Mouse (Mus musculus) liver, adult 2 months (tissue): ENCODE results near the gene BC034090. TPM values are rescaled to one million over a fixed set of nuclear protein-coding genes. Genes with fewer than 3 reads are reported as not detected.

ENCODE experiments used
- DNase-seq: peaks from one replicate; pipeline ENCODE4 v3.0.0-alpha.2; 2011; ENCODE audit warnings: low read depth, low spot score; ENCODE audit errors: extremely low read depth
- H3K27ac ChIP-seq: fragments of 200-500 bp; replicated peaks from 2 replicates; pipeline ENCODE4 v1.5.1; 2012; ENCODE audit warnings: low read depth, mild to moderate bottlenecking, control low read depth, inconsistent platforms, low read length; ENCODE audit not compliant: insufficient read depth
- H3K27me3 ChIP-seq: fragments of 200-500 bp; 2 replicates; pipeline ENCODE4 v1.6.1; 2012; ENCODE audit warnings: mild to moderate bottlenecking, moderate library complexity, low read length, inconsistent platforms; ENCODE audit not compliant: control insufficient read depth, insufficient read depth
- H3K36me3 ChIP-seq: fragments of 200-500 bp; 2 replicates; pipeline ENCODE4 v1.6.1; 2012; ENCODE audit warnings: low read length, inconsistent platforms; ENCODE audit not compliant: control insufficient read depth, insufficient read depth
- H3K4me1 ChIP-seq: fragments of 200-500 bp; 2 replicates; pipeline ENCODE4 v1.6.1; 2011; ENCODE audit warnings: low read length; ENCODE audit not compliant: control insufficient read depth, insufficient read depth
- H3K4me3 ChIP-seq: fragments of 200-500 bp; 2 replicates; pipeline ENCODE4 v1.5.1; 2011; ENCODE audit warnings: low read depth, mild to moderate bottlenecking, control low read depth, low read length, moderate library complexity; ENCODE audit not compliant: insufficient read depth
- H3K79me2 ChIP-seq: fragments of 200-500 bp; 2 replicates; pipeline ENCODE4 v1.6.1; 2012; ENCODE audit warnings: inconsistent platforms, mild to moderate bottlenecking, low read length, moderate library complexity; ENCODE audit not compliant: control insufficient read depth, insufficient read depth
- H3K9ac ChIP-seq: fragments of 200-500 bp; 2 replicates; pipeline ENCODE4 v1.6.1; 2012; ENCODE audit warnings: low read depth, mild to moderate bottlenecking, control low read depth, inconsistent platforms, low read length
- CTCF ChIP-seq: fragments of 200-500 bp; IDR thresholded peaks from 2 replicates; pipeline ENCODE4 v1.5.1; 2011; ENCODE audit warnings: low read depth, low read length, control low read depth
- POLR2A ChIP-seq: fragments of 200-500 bp; IDR thresholded peaks from 2 replicates; pipeline ENCODE4 v1.6.1; 2011; ENCODE audit warnings: low read length, control low read depth; ENCODE audit not compliant: insufficient read depth; ENCODE audit errors: extremely low read depth
- WGBS: fragments of 180-500 bp; shearing (Covaris S2); methylation state at CpG from one replicate; pipeline ENCODE4 v1.1.7; 2018; 5-methylcytosine and 5-hydroxymethylcytosine counted together
- polyA plus RNA-seq: library from polyadenylated mRNA; depleted of rRNA; stranded (reverse); fragments of >200 nt; gene quantifications from 2 replicates; pipeline ENCODE4 v1.2.3, GENCODE M21; 2012
- total RNA-seq: library from RNA; depleted of rRNA; stranded (reverse); fragments of >200 nt; gene quantifications from 2 replicates; pipeline ENCODE4 v1.2.3, GENCODE M21; 2014

The BC034090 gene
- total and polyA plus RNA-seq, 2 experiments, result 0.09 to 0.33 TPM

DNA sequence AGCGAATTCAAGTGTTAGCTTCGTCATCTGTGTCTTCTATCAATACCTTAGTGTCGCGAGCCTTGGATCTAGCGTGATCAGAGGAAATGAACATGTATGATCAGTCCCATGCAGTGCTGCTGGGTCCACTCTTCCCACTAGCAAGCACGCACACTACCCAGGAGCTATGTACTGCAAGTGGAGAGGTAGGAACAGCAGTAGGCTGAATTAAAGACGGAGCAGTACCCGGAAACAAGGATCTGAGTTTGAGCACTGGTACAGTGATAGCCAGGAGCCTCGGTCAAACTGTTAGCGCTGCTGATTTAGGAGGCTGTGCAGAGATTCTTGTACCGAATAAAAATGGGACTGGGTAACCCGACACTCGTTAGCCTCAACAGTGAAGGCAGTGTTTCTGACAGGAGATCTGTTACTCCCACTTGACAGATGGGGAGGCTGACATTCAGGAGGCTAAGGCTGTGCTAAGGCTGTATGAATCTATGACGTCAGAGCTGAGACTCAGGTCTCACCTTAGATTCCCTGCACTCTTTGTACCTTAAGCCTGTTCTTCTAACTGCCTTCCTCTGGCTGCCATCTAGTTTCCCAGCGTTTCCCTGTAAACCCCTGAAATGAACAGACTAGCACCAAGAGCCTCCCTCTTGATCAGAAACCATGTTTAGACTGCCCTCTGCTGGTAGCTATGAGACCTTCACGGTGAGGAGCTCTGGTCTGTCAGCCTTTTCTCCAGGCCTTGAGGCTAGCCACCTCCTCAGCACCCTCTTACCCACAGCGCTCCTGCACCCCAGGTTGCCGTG is 37.0 kb upstream of the BC034090 start:
- H3K9ac ChIP-seq, result no peak overlapping the region
- 71% methylated on average over 18 of the region's 18 CpGs for WGBS
- no peak overlapping the region for H3K27ac ChIP-seq
- no peaks in the 10 kb centered on the region for H3K27me3 ChIP-seq
- peaks cover 19% of the 10 kb centered on the region; the same call in 1 of the 2 replicates for H3K36me3 ChIP-seq
- no peaks in the 10 kb centered on the region for H3K4me1 ChIP-seq
- no peaks in the 10 kb centered on the region for H3K79me2 ChIP-seq
- no peak overlapping the region for H3K4me3 ChIP-seq
- peak; percentile 67 for DNase-seq
- TF ChIP-seq POLR2A, result no peak
- peak; percentile 77 for TF ChIP-seq CTCF

GRCm38 (mm10) chr1:155280306-155280705 is 36.1 kb upstream of the BC034090 start:
- peaks cover 4% of the 10 kb centered on the region; the same call in 1 of the 2 replicates for H3K4me1 ChIP-seq
- no peak overlapping the region for H3K9ac ChIP-seq
- H3K36me3 ChIP-seq, result peaks cover 16% of the 10 kb centered on the region; the same call in 1 of the 2 replicates
- H3K27ac ChIP-seq, result no peak overlapping the region
- WGBS, result 95% methylated on average over 10 of the region's 10 CpGs
- H3K79me2 ChIP-seq, result no peaks in the 10 kb centered on the region
- TF ChIP-seq CTCF, result no peak
- no peak for TF ChIP-seq POLR2A
- no peaks in the 10 kb centered on the region for H3K27me3 ChIP-seq
- DNase-seq, result no peak
- H3K4me3 ChIP-seq, result no peak overlapping the region

- Histone ChIP-seq H3K36me3 (peaks cover 6% of the 10 kb centered on the region; the same call in 1 of the 2 replicates), H3K27me3 (no peaks in the 10 kb centered on the region), H3K4me1 (peaks cover 9% of the 10 kb centered on the region; the same call in 1 of the 2 replicates), H3K79me2 (no peaks in the 10 kb centered on the region), H3K27ac (peak overlapping the region; percentile 74), H3K9ac (no peak overlapping the region), H3K4me3 (no peak overlapping the region)
- no peak for TF ChIP-seq CTCF
- no peak for TF ChIP-seq POLR2A
- 18% methylated on average over 13 of the region's 13 CpGs for WGBS
- DNase-seq, result peak; percentile 98
Observed at GRCm38 (mm10) chr1:155276381-155277033, 32.3 kb upstream of the BC034090 start.

DNA sequence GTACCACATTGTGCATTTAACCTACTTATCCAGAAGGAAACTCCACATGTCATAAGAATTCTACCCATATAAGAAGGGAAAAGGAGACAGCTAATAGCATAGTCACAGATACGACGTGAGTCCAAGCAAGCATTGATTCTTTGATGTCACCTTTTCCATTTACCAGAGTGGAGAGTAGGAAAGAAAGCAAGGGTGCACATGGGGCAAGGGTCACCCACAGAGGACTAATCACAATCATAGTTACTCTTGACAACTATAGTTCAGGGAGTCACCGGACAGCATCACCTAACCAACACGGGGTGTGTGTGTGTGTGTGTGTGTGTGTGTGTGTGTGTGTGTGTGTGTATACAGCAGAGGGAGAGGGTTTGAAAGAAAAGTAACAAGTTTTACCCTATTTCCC is 31.5 kb upstream of the BC034090 start:
- peaks cover 5% of the 10 kb centered on the region; the same call in 1 of the 2 replicates for H3K36me3 ChIP-seq
- TF ChIP-seq POLR2A, result no peak
- TF ChIP-seq CTCF, result no peak
- H3K4me3 ChIP-seq, result no peak overlapping the region
- H3K9ac ChIP-seq, result no peak overlapping the region
- peaks cover 9% of the 10 kb centered on the region; the same call in 1 of the 2 replicates for H3K4me1 ChIP-seq
- peak; percentile 90 for DNase-seq
- no peaks in the 10 kb centered on the region for H3K79me2 ChIP-seq
- 23% methylated on average over 4 of the region's 4 CpGs for WGBS
- H3K27me3 ChIP-seq, result no peaks in the 10 kb centered on the region
- H3K27ac ChIP-seq, result peak overlapping the region; percentile 74

DNA sequence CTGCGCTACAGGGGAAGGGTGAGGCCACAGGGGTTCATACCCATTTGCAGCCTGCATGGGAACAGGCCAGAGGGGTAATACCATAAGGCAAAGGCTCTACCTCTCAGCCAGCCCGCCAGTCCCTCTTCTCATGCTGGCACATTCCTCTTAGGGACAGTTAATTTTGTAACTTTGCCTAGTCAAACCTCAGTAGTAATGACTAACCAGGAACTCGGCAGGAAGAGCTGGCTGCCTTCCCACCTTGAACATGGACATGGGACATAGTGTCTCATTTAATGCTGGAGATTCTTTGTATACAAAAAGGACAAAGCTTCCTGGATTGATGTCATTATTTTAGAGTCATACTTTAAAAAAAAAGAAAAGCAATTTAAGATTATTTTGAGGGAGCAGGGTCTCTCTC is 30.7 kb upstream of the BC034090 start:
- 28% methylated on average over 3 of the region's 3 CpGs for WGBS

More for the DNA sequence above, 30.7 kb upstream of the BC034090 start:
- Histone ChIP-seq H3K36me3 (no peaks in the 10 kb centered on the region), H3K4me3 (no peak overlapping the region), H3K27me3 (no peaks in the 10 kb centered on the region), H3K4me1 (peaks cover 9% of the 10 kb centered on the region; the same call in 1 of the 2 replicates), H3K9ac (no peak overlapping the region), H3K79me2 (no peaks in the 10 kb centered on the region), H3K27ac (peak overlapping the region; percentile 72)
- peak; percentile 97 for DNase-seq
- TF ChIP-seq POLR2A (no peak), CTCF (no peak)
